Mouse (Mus musculus) testis, postnatal 10 days (tissue): Measurements from ENCODE around the gene Map7d1.

Experiments used
- DNase-seq: peaks from one replicate; pipeline ENCODE4 v3.0.0; 2021; ENCODE audit warnings: low spot score

The Map7d1 gene

GRCm38 (mm10) chr4:126262119-126262807, 6.1 kb upstream of the Map7d1 start, which contains the start of gene Trappc3:
Gene Trappc3, plus strand, starts transcription at chr4:126262325.
- DNase-seq = peak; percentile 99

- DNase-seq = no peak
Observed at GRCm38 (mm10) chr4:126261675-126262074, 5.5 kb upstream of the Map7d1 start.

- DNase-seq = no peak
Observed at GRCm38 (mm10) chr4:126261266-126261665, 5.1 kb upstream of the Map7d1 start.

GRCm38 (mm10) chr4:126260520-126261201, 4.5 kb upstream of the Map7d1 start:
- DNase-seq = peak; percentile 70

- peak; percentile 79 for DNase-seq
Observed at GRCm38 (mm10) chr4:126259523-126260160, 3.5 kb upstream of the Map7d1 start.

GRCm38 (mm10) chr4:126259063-126259462, 2.9 kb upstream of the Map7d1 start:
- DNase-seq = no peak

GRCm38 (mm10) chr4:126256967-126257881, 1.1 kb upstream of the Map7d1 start:
- DNase-seq = no peak

- DNase-seq = no peak
Observed at GRCm38 (mm10) chr4:126255113-126256001, 786 bp downstream of the Map7d1 start.

- no peak for DNase-seq
Observed at GRCm38 (mm10) chr4:126254315-126255112, 1.6 kb downstream of the Map7d1 start.

- DNase-seq = no peak
Observed at GRCm38 (mm10) chr4:126253637-126254272, 2.4 kb downstream of the Map7d1 start.

- DNase-seq = no peak
Observed at GRCm38 (mm10) chr4:126252411-126253237, 3.5 kb downstream of the Map7d1 start.

- no peak for DNase-seq
Observed at GRCm38 (mm10) chr4:126251655-126252254, 4.4 kb downstream of the Map7d1 start.

GRCm38 (mm10) chr4:126250659-126251058, 5.5 kb downstream of the Map7d1 start:
- DNase-seq = no peak

GRCm38 (mm10) chr4:126248261-126248868, 7.8 kb downstream of the Map7d1 start:
- DNase-seq = no peak

- DNase-seq = no peak
Observed at GRCm38 (mm10) chr4:126246202-126246889, 9.8 kb downstream of the Map7d1 start.

- no peak for DNase-seq
Observed at GRCm38 (mm10) chr4:126242510-126242909, 13.6 kb downstream of the Map7d1 start.

- DNase-seq = no peak
Observed at GRCm38 (mm10) chr4:126241956-126242355, 14.2 kb downstream of the Map7d1 start.
